Mouse (Mus musculus) liver, adult 2 months (tissue): ENCODE data around the gene Smim26.

Experiments
- CTCF ChIP-seq: fragments of 200-500 bp; IDR thresholded peaks from 2 replicates; pipeline ENCODE4 v1.5.1; 2011; ENCODE audit warnings: low read depth, low read length, control low read depth
- POLR2A ChIP-seq: fragments of 200-500 bp; IDR thresholded peaks from 2 replicates; pipeline ENCODE4 v1.6.1; 2011; ENCODE audit warnings: low read length, control low read depth; ENCODE audit not compliant: insufficient read depth; ENCODE audit errors: extremely low read depth

- TF ChIP-seq POLR2A (no peak), CTCF (no peak)
Measured at GRCm38 (mm10) chr2:144601576-144601975, 7.7 kb downstream of the Smim26 start.
